Mouse (Mus musculus) cerebellum, postnatal 10 days (tissue): Measurements from ENCODE around the gene Zfp580.
A peak's percentile ranks its signal among the peaks of the same experiment; 100 is the strongest.

Source experiments
- DNase-seq, 2 experiments: peaks; one replicate each; pipeline ENCODE4 v3.0.0; 2021; ENCODE audit warnings: mixed read lengths in 2 of 2

Zfp580 gene

DNA sequence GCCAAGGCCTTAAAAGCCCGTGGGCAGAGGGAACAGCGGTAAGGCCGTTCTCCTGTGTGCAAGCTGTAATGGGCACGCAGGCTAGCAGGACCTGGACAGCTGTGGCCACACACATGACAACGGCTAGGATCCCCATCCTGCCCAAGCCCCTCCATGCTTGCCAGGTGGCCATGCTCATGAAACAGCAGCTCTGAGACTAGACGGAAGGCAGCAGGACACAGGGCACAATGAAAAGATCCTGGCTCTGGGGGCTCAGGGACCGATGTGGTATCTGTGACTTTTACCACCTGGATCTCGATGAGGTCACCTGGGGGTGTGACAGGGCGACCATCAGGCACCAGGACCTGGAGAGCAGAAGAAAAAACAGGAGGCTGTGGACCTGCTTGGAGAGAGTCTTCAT, 15.2 kb upstream of the Zfp580 start:
- DNase-seq: no peak

DNA sequence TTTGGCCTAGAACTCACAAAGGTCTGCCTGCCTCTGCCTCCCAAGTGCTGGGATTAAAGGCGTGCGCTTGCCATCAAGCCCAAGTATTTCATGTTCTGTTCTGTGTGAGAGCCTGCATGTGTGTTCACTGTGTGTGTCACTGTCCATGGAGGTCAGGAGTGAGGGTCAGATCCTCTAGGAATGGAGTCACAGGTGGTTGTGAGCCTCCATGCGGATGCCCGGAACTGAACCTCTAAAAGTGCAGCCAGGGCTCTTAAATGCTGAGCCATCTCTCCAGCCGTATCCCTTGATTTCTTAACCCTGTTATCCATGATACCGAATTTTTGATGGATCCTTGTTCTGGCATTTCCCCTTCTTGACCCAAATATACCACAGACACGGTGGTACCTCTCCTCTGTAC, 14.3 kb upstream of the Zfp580 start:
- DNase-seq: no peak

GRCm38 (mm10) chr7:5037467-5037866, 13.9 kb upstream of the Zfp580 start:
- no peak for DNase-seq

- DNase-seq: peak; percentile 97
Measured at GRCm38 (mm10) chr7:5038109-5038732, 13.1 kb upstream of the Zfp580 start, which contains the start of gene Zfp784. Gene Zfp784, minus strand, starts transcription at chr7:5038446.

- no peak for DNase-seq
Measured at GRCm38 (mm10) chr7:5038940-5039339, 12.4 kb upstream of the Zfp580 start.

DNA sequence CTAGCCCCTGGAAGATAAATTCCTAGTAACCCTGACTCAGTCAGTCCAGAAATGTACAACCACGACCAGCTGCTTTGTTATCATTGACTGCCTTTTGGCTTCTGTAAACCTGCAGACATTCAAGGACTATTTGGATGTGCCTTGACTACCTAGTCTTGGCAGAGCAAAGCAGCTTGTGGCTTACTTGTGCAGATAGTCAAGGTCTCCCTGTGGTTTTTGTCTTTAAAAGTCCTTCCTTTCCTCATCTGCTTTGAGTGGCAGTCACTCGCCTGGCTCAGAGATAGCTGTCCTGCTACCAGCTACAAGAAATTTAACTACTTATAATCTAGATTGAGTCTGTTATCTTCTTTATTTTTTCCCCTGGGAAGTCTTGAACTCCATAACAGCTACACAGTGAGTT, 6.4 kb upstream of the Zfp580 start:
- DNase-seq: no peak

DNA sequence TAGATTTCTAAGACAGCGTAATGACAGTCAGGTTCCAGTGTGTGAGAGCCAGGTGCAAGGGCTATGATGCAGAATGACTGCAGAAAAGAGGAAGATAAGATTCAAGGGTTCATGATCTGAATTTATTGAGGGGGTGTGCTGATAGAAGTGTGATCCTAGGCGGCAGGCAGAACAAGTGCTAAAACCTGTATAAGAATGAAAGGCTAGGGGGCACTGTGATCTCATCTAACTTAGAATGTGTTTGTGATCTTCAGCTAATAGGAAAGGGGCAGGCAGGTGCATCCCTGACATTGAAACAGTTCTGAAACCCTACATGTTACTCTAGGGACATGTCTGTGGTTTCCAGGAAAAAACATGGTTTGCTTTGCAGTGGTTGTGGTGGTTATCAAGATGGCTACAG, 5.2 kb upstream of the Zfp580 start:
- no peak for DNase-seq

DNA sequence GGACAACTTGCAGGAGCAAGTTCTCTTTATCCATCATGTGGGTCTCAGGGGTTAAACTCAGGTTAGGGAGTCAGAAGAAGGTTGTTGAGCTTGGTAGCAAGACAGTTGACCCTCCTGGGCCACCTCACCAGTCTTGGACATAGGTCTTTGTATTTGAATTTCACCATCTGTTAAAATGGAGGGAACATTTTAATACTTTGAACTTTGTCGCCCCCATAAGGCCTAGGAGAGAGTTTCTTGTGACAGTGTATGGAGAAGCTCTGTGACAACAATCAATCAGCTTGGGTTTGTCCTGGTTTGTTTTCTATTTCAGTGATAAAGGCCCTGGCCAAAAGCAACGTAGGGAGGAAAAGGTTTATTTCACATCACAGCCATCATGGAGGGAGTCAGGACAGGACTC, 4.0 kb upstream of the Zfp580 start:
- peak; percentile 62 to 78 for DNase-seq

DNA sequence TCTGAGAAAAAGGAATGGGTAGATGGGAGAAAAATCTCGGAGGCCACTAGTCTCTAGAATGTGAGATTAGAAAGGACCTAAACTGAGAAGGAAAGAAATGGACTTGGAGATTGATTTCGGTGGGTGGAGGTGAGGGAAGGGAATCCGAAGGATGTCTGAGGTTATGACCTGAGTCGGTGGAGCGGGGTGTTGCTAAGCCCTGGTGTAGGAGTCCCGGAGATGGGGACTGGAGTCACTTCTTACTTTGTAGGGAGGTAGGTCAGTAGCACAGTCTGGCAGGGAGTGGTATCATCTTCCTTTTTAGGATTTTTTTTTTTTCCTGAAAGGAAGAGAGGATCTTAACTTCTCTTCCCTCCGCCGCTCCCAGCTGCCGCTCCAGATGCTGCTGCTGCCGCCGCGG, 1.1 kb downstream of the Zfp580 start:
- peak; percentile 29 to 47 for DNase-seq

GRCm38 (mm10) chr7:5052931-5053343, 1.6 kb downstream of the Zfp580 start:
- DNase-seq: peak; percentile 53

DNA sequence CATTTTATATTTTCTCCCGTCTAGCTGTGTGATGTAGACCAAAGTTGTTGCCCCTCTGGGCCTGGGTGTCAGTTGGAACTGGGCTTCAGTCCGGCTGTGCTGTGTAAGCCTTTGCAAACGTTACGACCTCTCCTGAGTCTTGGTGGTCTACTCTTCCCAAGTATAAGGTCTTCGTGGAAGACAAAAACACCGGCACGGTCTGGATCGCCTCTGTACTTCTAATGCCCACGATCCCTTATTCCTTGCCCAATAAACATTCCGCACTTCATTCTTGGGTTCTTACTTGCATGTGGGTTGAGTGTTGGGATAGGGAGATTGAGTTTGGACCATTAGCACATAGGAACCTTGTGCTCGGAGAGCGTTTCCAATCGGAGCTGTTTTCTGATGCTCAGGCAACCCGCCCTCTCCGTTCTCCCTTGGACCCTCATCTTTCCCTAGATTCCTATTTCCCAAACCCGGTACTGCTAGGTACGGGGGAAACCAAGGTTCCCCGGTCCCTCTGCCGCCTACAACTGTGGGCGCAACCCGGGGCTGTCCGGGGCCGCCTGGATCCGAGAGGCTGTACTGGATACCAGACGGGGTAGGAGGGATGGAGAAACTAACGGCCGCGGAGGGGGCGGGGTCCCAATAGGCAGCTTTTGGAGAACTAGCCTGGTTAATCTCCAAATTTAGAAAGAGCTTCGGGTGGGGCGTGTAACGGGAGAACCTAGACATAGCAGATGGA, 2.3 kb downstream of the Zfp580 start:
- peak; percentile 50 to 57 for DNase-seq

- peak; percentile 78 to 80 for DNase-seq
Measured at GRCm38 (mm10) chr7:5056651-5057263, 5.4 kb downstream of the Zfp580 start.

GRCm38 (mm10) chr7:5057381-5057780, 6.0 kb downstream of the Zfp580 start:
- DNase-seq: peak in 1 of 2 experiments; percentile 28

DNA sequence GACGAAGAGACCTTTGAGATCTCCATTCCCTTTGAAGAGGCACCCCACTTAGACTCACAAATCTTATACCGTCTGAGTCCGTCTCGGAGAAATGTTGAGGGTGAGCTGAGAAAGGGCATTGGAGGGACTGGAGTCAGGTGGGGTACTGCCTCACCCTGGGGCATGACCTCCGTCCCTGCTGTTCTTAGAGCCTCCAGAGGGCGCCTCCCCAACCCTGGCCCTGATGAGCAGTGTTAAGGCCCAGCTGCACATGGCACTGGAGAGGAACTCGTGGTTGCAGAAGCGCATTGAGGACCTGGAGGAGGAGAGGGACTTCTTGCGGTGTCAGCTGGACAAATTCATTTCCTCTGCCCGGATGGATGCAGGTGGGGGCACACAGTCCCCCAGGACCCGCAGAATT, 6.5 kb downstream of the Zfp580 start:
- DNase-seq: peak; percentile 21 to 30

DNA sequence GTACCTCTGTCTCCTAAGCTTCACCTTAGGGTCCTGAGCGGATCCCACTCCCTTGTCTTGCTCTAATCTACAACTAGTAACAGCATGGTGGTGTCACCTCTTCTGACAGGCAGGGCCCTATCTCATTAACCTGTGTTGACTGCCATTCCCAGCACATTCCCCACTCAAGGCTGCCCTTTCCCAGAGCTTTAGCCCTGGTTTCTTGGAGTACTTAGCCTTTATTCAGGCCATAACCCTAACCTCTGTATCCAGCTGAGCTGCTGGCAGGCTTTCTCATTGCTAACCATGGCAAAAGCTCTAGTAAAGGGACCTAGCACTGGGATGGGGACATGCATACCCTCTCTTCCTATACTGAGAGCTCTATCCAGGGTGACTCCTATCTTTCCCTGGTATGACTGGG, 7.3 kb downstream of the Zfp580 start:
- peak in 1 of 2 experiments; percentile 33 for DNase-seq

DNA sequence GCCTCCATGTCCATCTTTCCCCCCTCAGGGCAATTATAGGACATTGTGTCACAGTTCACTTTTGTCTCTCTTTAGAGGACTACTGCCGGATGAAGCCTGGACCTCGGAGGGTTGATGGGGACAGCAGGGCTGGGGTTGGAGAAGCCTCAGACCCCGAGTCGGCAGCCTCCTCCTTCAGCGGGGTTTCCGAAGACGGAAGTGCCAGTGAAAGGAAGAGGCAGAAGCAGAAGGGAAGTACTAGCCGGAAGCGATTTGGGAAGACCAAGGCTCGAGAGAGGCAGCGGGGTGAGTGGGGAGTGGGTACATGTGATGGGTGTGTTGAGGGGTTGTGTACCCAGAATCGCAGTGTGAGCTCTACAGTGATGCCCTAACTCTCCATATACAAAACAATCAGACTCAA, 8.1 kb downstream of the Zfp580 start:
- DNase-seq: peak in 1 of 2 experiments; percentile 26

DNA sequence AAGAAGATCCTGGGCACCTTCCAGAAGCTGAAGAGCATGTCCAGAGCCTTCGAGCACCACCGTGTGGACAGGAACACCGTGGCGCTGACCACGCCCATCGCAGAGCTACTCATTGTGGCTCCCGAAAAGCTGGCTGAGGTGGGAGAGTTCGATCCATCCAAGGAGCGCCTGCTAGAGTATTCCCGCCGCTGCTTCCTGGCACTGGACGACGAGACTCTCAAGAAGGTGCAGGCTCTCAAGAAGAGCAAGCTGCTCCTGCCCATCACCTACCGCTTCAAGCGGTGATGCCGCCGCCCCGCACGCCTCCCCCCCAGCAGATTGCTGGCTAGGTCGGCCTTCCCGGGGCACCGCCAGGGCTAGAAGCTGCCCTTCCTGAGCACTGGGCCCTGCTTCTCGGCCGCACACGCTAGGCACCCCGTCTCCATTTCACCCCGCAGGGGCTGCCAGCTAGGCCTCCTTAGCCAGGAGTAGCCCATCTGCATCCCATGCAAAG, 8.9 kb downstream of the Zfp580 start:
- DNase-seq: peak; percentile 95 to 96

DNA sequence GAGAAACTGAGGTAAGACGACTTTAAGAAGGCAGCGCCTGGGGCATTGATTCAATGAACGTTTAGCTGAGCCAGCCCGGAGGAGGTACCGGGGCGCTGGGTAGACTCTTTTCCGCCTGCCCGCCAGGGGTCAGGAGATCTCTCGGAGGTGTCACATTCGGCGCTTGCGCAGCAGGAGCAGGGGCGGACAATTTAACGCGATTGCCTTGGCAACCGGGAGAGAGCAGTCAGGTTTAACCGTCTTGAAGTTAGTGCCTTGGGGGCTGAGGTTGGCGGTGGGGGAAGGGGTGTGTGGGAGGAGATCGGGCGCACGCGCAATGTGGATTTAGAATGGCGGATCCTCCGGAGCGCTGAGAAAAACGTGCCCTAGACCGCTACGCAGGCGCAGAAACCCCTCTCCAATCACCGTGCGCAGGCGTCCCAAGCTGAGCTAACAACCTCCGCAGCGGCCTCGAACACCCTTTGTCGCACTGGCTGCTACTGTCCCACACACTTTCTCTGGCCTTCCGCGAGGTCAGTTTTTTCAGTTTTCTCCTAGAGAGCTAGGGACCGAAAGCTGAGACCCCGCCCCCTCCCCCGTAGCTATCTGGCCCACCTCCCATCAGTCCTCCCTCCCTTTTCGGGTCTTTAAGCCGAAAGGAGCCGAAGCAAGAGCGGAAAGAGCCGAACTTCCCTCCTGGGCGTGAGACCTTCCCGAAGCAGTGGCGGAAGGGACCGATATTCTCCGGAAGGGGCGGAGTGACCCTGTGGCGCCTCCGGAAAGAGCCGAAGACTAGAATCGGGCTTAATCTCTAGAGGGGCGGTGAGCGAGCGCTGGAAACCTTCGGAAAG, 9.8 kb downstream of the Zfp580 start:
- peak; percentile 100 for DNase-seq

DNA sequence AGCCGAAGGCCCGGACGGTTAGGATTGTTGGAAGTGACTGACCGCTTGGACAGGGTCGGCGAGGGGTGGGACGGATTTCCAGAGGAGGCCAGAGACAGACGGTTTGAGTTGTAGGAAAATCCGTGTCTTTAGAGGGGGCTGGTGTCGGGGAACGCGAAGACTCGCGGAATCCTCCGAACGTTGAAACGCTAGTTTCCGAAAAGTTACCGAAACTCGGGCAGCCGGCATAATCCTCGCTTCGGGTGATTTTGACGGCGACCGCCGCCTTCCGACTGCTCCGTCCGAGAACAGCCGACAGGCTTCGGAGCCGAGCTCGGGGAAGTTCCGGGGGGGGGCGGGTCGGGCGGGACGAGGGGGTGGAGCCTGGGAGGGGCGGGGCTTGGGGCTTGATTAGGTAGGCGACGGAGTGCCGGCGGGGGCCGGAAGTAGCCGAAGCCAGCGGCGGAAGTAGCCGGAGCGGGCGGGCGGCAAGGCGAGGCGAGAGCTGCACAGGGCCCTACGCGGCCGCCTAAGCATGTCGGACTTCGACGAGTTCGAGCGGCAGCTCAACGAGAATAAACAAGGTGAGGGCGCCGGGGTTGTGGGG, 10.5 kb downstream of the Zfp580 start, which contains the start of gene U2af2:
Gene U2af2, plus strand, starts transcription at position 370 of the 586 bp plus-strand sequence.
- peak; percentile 99 for DNase-seq

DNA sequence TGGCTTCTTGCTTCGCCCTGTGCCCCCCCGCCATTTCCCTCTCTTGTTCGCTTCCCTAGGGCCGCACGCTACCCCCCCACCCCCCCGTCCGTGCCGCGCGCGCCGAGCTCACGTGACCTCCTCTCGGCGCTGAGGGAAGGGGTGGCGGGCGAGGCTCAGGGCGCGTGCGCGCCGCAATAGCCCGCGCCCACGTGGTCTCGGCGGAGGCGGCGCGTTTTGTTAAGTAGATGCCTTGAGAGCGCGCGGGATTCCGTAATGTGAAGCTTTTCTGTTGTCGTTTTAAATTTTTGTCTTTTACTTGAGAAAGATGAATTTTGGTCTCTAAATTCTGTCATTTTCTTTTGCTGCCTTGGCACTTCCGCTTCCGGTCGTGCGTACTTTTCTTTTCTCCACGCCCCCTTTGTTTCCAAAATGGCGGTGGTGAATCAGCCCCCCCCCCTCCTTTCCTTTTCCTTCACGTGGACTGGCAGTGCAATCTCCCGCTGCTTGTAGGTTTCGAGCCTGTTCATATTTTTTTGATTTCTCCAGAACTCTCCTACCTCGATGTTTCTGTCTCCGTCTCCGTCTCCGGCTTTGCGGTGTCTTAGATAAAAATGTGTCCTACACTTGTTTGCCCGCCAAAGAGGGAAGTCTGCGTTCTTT, 11.1 kb downstream of the Zfp580 start:
- DNase-seq: peak; percentile 77 to 85

DNA sequence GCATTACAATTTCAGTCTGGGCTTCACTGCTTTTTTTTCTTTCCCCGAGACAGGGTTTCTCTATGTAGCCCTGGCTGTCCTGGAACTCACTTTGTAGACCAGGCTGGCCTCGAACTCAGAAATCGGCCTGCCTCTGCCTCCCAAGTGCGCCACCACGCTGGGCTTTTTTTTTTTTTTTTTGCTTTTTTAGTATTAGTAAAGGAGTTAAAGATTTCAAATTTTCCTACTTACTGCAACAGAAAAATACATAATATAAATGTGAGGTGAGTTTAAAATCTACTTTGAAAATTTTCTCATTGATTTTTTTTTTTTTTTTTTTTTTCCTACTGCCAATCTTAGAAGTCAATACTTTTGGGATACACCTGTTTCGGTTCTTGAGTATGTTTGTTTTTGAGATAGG, 13.5 kb downstream of the Zfp580 start:
- no peak for DNase-seq

GRCm38 (mm10) chr7:5073586-5073985, 22.2 kb downstream of the Zfp580 start:
- no peak for DNase-seq
